In genomic region chr3:121950139-121950538, GRCm38 (mm10) we compare ENCODE assay signal across 22 mouse cellular contexts. TPM values are rescaled to one million over a fixed set of nuclear protein-coding genes. Genes with fewer than 3 reads are reported as not detected.
DNase-seq lines count a peak whose midpoint lies in the region; ATAC-seq and TF ChIP-seq lines count a peak whose summit lies in the region.
"Had no signal": no experiment of that assay in that cellular context is flagged by ENCODE, and none has a peak within 500 bp of the region (broad histone marks: within the 10 kb centered on the region; RNA-seq: fewer than 3 reads in every experiment).

No protein-coding gene starts in this region.

- no peak overlapping the region for H3K4me2 ChIP-seq in lung, embryonic 14.5 days
- no peak overlapping the region for H3K4me2 ChIP-seq in stomach, postnatal 0 days (replicated peaks; ENCODE audit: low read depth)
- H3K4me2 ChIP-seq: heart, embryonic 12.5 days; hindbrain, embryonic 14.5 days; intestine, embryonic 15.5 days had no signal

- no peaks in the 10 kb centered on the region for H3K36me3 ChIP-seq in lung, embryonic 14.5 days (ENCODE audit: insufficient read depth)
- no peaks in the 10 kb centered on the region for H3K36me3 ChIP-seq in stomach, postnatal 0 days (ENCODE audit: control insufficient read depth, insufficient read depth, low read length)
- H3K36me3 ChIP-seq: heart, embryonic 12.5 days; hindbrain, embryonic 10.5 days; intestine, embryonic 15.5 days had no signal

- TF ChIP-seq CTCF in lung, embryonic 14.5 days (IDR thresholded peaks at IDR 0.05; ENCODE audit: low read depth), result no peak
- TF ChIP-seq CTCF in stomach, postnatal 0 days (IDR thresholded peaks at IDR 0.05; ENCODE audit: low read depth), result no peak

- no peak overlapping the region for H3K9ac ChIP-seq in lung, embryonic 14.5 days
- no peak overlapping the region for H3K9ac ChIP-seq in stomach, postnatal 0 days (ENCODE audit: low read length)
- H3K9ac ChIP-seq: heart, embryonic 12.5 days; hindbrain, embryonic 14.5 days; intestine, embryonic 15.5 days had no signal

- H3K27ac ChIP-seq in lung, embryonic 14.5 days (ENCODE audit: low read depth), result no peak overlapping the region
- H3K27ac ChIP-seq in stomach, postnatal 0 days (replicated peaks), result no peak overlapping the region
- H3K27ac ChIP-seq: gastrocnemius, adult 2 months; hindbrain, embryonic 10.5 days; hindbrain, embryonic 14.5 days; intestine, embryonic 15.5 days had no signal

- H3K9me3 ChIP-seq in lung, embryonic 14.5 days (ENCODE audit: low read depth, low read length), result no peaks in the 10 kb centered on the region
- H3K9me3 ChIP-seq in stomach, postnatal 0 days (ENCODE audit: control insufficient read depth, low read length), result no peaks in the 10 kb centered on the region
- H3K9me3 ChIP-seq: heart, embryonic 12.5 days; hindbrain, embryonic 10.5 days; intestine, embryonic 15.5 days had no signal

- H3K4me1 ChIP-seq in lung, embryonic 14.5 days (ENCODE audit: insufficient read depth), result peaks cover 2% of the 10 kb centered on the region; the same call in 1 of the 2 replicates
- H3K4me1 ChIP-seq in stomach, postnatal 0 days (replicated peaks; ENCODE audit: control insufficient read depth, insufficient read depth), result no peaks in the 10 kb centered on the region

- H3K27me3 ChIP-seq in lung, embryonic 14.5 days (ENCODE audit: insufficient read depth, low read length), result no peaks in the 10 kb centered on the region
- no peaks in the 10 kb centered on the region for H3K27me3 ChIP-seq in stomach, postnatal 0 days (ENCODE audit: control insufficient read depth, insufficient read depth, low read length)
- H3K27me3 ChIP-seq: CH12.LX; heart, embryonic 12.5 days; intestine, embryonic 15.5 days; Patski had no signal

- WGBS in lung, embryonic 14.5 days, result 18% methylated on average over 6 of the region's 6 CpGs
- WGBS in stomach, postnatal 0 days, result 44% methylated on average over 6 of the region's 6 CpGs

- H3K4me3 ChIP-seq in lung, embryonic 14.5 days (ENCODE audit: low read depth, low read length), result no peak overlapping the region
- no peak overlapping the region for H3K4me3 ChIP-seq in stomach, postnatal 0 days (ENCODE audit: low read depth, low read length)
- H3K4me3 ChIP-seq: gastrocnemius, adult 2 months; heart, embryonic 12.5 days; hindbrain, embryonic 10.5 days; intestine, embryonic 15.5 days had no signal

- ATAC-seq in lung, embryonic 14.5 days (ENCODE audit: insufficient read depth), result no peak
- no peak for ATAC-seq in stomach, postnatal 0 days (ENCODE audit: low FRiP score, low TSS enrichment)
- no peak for ATAC-seq in megakaryocyte progenitor cell, adult 5-6 weeks (replicated peaks; ENCODE audit: poor library complexity)
- ATAC-seq: activated CD4-positive, CD25-positive, alpha-beta regulatory T cell, adult 4 months; forebrain, embryonic 16.5 days; intestine, embryonic 15.5 days; Patski had no signal

- peak; percentile 18 for DNase-seq in embryo, embryonic 10.5 days (ENCODE audit: low spot score)
- DNase-seq in embryo, embryonic 9.5 days (ENCODE audit: extremely low spot score), result no peak
- DNase-seq in lung, embryonic 14.5 days, result peak; percentile 62
- DNase-seq in lung, postnatal 4 days, result no peak
- DNase-seq in lung, postnatal 36 days, result peak; percentile 47
- DNase-seq in lung, postnatal 10 days, result no peak
- peak; percentile 24 for DNase-seq in stomach, postnatal 0 days (ENCODE audit: low spot score)
- DNase-seq: adrenal gland, postnatal 14 days; cerebellum, adult 18-20 months; cerebellum, adult 9-11 months; cerebellum, postnatal 36 days; gastrocnemius, adult 2 months; gastrocnemius, postnatal 25 days had no signal

- no peak for TF ChIP-seq EP300 in stomach, postnatal 0 days (optimal IDR thresholded peaks at IDR 0.05)

RNA-seq across cellular contexts. Expression of gene Arhgap29, which starts 2.2 kb away (rescaled TPM):
- polyA plus RNA-seq in lung, embryonic 14.5 days (2014; fragmentation: Nextera tagmentation; extraction: Ambion mirVana), result 66.2 and 71.3 TPM in 2 replicates
- 15.4 and 16.6 TPM in 2 replicates for polyA plus RNA-seq in stomach, postnatal 0 days (2015; fragmentation: Nextera tagmentation; extraction: Ambion mirVana)
- 1.1 and 1.4 TPM in 2 replicates for total RNA-seq in megakaryocyte progenitor cell, adult 5-6 weeks (2015)
- 0.29 and 1.5 TPM in 2 replicates for total RNA-seq in megakaryocyte progenitor cell, adult 5-6 weeks (2017)

Comparison
In these comparisons a context has a peak if more than half of its experiments do, and no peak if none do; other contexts are left out.
1. DNase-seq: peak in embryo, embryonic 10.5 days (single experiment), lung, embryonic 14.5 days (single experiment), lung, postnatal 36 days (single experiment) and stomach, postnatal 0 days (single experiment); none in embryo, embryonic 9.5 days (single experiment), lung, postnatal 4 days (0 of 2) and lung, postnatal 10 days (single experiment).